Mouse (Mus musculus): ENCODE results near the gene Mpl. TPM values are rescaled to one million over a fixed set of nuclear protein-coding genes. Genes with fewer than 3 reads are reported as not detected.

Mpl gene
- polyA plus RNA-seq, 1 experiment: not detected

DNA sequence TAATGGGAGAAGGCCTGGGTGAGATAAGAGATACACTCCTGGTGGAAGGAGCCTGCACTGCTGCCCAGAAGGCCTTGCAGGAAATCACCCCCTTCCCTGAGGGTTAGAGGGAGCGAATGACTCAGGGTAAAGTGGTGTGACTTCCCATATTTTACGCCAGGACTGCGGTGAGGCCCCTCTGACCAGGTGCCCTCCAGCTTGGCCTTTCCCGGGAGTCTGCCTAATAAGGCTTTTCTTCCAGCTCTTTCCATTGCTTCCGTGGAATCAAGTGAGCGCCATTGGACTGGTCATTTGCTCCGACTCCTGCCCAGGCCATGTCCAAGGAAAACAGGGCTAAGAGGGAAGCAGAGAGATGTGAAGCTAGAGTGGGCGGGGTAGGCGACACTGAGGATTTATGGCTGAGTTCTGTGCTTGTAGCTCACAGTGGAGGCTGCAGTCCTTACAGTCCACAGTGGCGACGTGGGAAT, 8.4 kb upstream of the Mpl start:
- H3K79me2 ChIP-seq (ENCODE audit: control insufficient read depth, insufficient read depth): no peaks in the 10 kb centered on the region
- no peak for TF ChIP-seq POLR2A (IDR thresholded peaks at IDR 0.05; ENCODE audit: insufficient read length, low read depth)
- no peak for TF ChIP-seq MYOD1 (IDR thresholded peaks at IDR 0.05; ENCODE audit: control insufficient read depth in 1 of 3, insufficient read length in 2 of 3, low read depth in 2 of 3)
- no peak for TF ChIP-seq MYOG (IDR thresholded peaks at IDR 0.05; ENCODE audit: control insufficient read depth in 1 of 3, insufficient read depth in 1 of 3, insufficient read length in 2 of 3, low read depth in 2 of 3)
- no peak for TF ChIP-seq CEBPB (IDR thresholded peaks at IDR 0.05; ENCODE audit: insufficient read depth, poor library complexity, severe bottlenecking)
- TF ChIP-seq USF1 (IDR thresholded peaks at IDR 0.05; ENCODE audit: low read depth): no peak
- no peak for TF ChIP-seq E2F4 (IDR thresholded peaks at IDR 0.05; ENCODE audit: insufficient read depth)
- TF ChIP-seq POLR2AphosphoS2 (IDR thresholded peaks at IDR 0.05; ENCODE audit: insufficient read length, low read depth): no peak
- TF ChIP-seq SRF (IDR thresholded peaks at IDR 0.05; ENCODE audit: control insufficient read depth, insufficient read length, low read depth): no peak
- TF ChIP-seq TCF3 (IDR thresholded peaks at IDR 0.05; ENCODE audit: insufficient read length, low read depth): no peak
- no peak for TF ChIP-seq TCF12 (IDR thresholded peaks at IDR 0.05; ENCODE audit: insufficient read depth, poor library complexity, severe bottlenecking)
- no peak for TF ChIP-seq MAX (IDR thresholded peaks at IDR 0.05; ENCODE audit: low read depth)
- no peak overlapping the region for H3ac ChIP-seq (ENCODE audit: control insufficient read depth, insufficient read length)
- H3K36me3 ChIP-seq (ENCODE audit: control insufficient read depth, insufficient read depth): no peaks in the 10 kb centered on the region
- no peak overlapping the region for H3K4me2 ChIP-seq (ENCODE audit: low read depth)
- peaks cover 47% of the 10 kb centered on the region for H3K27me3 ChIP-seq (ENCODE audit: control insufficient read depth, insufficient read depth, insufficient read length)
- H3K4me3 ChIP-seq: no peak overlapping the region

- peaks cover 42% of the 10 kb centered on the region for H3K27me3 ChIP-seq (ENCODE audit: control insufficient read depth, insufficient read depth, insufficient read length)
- no peak overlapping the region for H3K4me2 ChIP-seq (ENCODE audit: low read depth)
- H3K4me3 ChIP-seq: no peak overlapping the region
- H3K79me2 ChIP-seq (ENCODE audit: control insufficient read depth, insufficient read depth): no peaks in the 10 kb centered on the region
- H3ac ChIP-seq (ENCODE audit: control insufficient read depth, insufficient read length): no peak overlapping the region
- H3K36me3 ChIP-seq (ENCODE audit: control insufficient read depth, insufficient read depth): no peaks in the 10 kb centered on the region
- TF ChIP-seq TCF12 (IDR thresholded peaks at IDR 0.05; ENCODE audit: insufficient read depth, poor library complexity, severe bottlenecking): no peak
- TF ChIP-seq MAX (IDR thresholded peaks at IDR 0.05; ENCODE audit: low read depth): no peak
- TF ChIP-seq MYOG (IDR thresholded peaks at IDR 0.05; ENCODE audit: control insufficient read depth in 1 of 3, insufficient read depth in 1 of 3, insufficient read length in 2 of 3, low read depth in 2 of 3): no peak
- TF ChIP-seq USF1 (IDR thresholded peaks at IDR 0.05; ENCODE audit: low read depth): no peak
- no peak for TF ChIP-seq POLR2A (IDR thresholded peaks at IDR 0.05; ENCODE audit: insufficient read length, low read depth)
- TF ChIP-seq REST (IDR thresholded peaks at IDR 0.05; ENCODE audit: insufficient read depth, insufficient read length): no peak
- TF ChIP-seq CEBPB (IDR thresholded peaks at IDR 0.05; ENCODE audit: insufficient read depth, poor library complexity, severe bottlenecking): no peak
- no peak for TF ChIP-seq E2F4 (IDR thresholded peaks at IDR 0.05; ENCODE audit: insufficient read depth)
- no peak for TF ChIP-seq SRF (IDR thresholded peaks at IDR 0.05; ENCODE audit: control insufficient read depth, insufficient read length, low read depth)
- TF ChIP-seq TCF3 (IDR thresholded peaks at IDR 0.05; ENCODE audit: insufficient read length, low read depth): no peak
- TF ChIP-seq MYOD1 (IDR thresholded peaks at IDR 0.05; ENCODE audit: control insufficient read depth in 1 of 3, insufficient read length in 2 of 3, low read depth in 2 of 3): no peak
- no peak for TF ChIP-seq POLR2AphosphoS2 (IDR thresholded peaks at IDR 0.05; ENCODE audit: insufficient read length, low read depth)
These were observed 7.6 kb upstream of the Mpl start for GRCm38 (mm10) chr4:118464956-118465355.

DNA sequence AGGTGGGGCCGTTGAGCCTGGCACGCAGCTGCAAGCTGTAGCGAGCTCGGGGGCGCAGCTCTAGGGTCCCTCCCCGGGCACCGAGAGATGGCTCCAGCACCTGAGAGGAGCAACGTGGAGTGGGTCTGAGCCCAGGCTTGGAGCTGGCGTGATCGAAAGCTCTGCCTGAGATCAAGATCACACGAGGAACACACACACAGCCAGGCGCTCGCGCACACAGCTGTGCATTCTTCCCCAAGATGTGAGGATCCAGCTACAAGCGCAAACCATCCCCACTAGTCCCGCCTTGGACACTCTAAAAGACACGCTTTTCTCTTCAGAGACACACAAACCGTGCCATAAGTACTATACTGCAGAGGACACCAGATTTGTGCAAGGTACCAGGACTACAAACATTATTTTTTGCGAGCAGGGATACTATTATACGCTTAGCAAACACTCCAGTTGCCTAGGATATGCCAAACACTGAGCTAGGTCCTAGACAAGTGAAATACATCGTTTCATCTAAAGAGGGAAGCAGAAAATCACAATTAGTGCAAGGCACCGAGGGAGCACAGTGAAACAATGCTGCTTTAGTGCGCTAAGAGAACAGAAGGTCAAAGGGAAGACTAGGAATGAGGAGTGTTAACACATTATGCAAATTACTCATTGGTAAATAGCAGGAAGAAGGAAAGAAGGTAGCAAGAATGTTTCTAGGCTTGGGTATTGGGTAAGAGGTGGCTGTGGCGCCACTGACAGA, 10.7 kb downstream of the Mpl start:
- no peaks in the 10 kb centered on the region for H3K36me3 ChIP-seq (ENCODE audit: control insufficient read depth, insufficient read depth)
- H3K79me2 ChIP-seq (ENCODE audit: control insufficient read depth, insufficient read depth): no peaks in the 10 kb centered on the region
- no peak overlapping the region for H3K4me3 ChIP-seq
- no peak overlapping the region for H3ac ChIP-seq (ENCODE audit: control insufficient read depth, insufficient read length)
- peaks cover 29% of the 10 kb centered on the region for H3K27me3 ChIP-seq (ENCODE audit: control insufficient read depth, insufficient read depth, insufficient read length)
- no peak for TF ChIP-seq TCF12 (IDR thresholded peaks at IDR 0.05; ENCODE audit: insufficient read depth, poor library complexity, severe bottlenecking)
- H3K4me2 ChIP-seq (ENCODE audit: low read depth): peak overlapping the region; percentile 50

DNA sequence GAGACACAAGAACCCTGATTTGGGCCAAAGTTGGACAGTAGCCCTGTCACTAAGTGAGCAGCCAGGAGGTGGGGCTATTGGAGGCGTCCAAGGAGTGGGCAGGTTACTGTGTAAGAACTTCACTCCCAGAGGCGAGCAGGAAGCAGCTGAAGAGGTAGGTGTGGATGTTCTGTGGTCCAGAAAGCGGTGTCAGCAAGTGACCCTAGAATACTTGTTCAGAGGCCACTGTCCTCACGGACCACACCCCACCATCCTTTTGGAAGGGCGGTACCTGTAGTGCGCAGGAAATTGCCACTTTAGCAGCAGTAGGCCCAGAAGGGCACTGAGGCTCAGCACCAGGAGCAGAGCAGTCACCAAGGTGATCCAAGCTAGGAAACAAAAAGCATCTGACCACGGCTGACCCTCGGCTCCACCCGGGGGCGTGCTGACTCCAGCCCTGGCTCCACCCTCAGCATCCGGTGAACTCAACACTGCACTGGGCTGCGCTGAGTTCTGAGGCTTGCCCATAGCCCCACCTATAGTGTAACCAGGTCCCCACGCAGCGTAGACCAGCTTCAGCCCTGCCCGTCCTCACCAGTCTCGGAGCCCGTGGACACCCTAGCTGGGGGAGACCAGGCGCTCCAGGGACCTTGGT, 11.4 kb downstream of the Mpl start:
- H3K79me2 ChIP-seq (ENCODE audit: control insufficient read depth, insufficient read depth): no peaks in the 10 kb centered on the region
- no peak overlapping the region for H3K4me3 ChIP-seq
- TF ChIP-seq TCF3 (IDR thresholded peaks at IDR 0.05; ENCODE audit: insufficient read length, low read depth) (no peak), MYOD1 (IDR thresholded peaks at IDR 0.05; ENCODE audit: control insufficient read depth in 1 of 3, insufficient read length in 2 of 3, low read depth in 2 of 3) (no peak), POLR2AphosphoS2 (IDR thresholded peaks at IDR 0.05; ENCODE audit: insufficient read length, low read depth) (no peak)
- H3K27me3 ChIP-seq (ENCODE audit: control insufficient read depth, insufficient read depth, insufficient read length): peaks cover 28% of the 10 kb centered on the region
- no peak overlapping the region for H3ac ChIP-seq (ENCODE audit: control insufficient read depth, insufficient read length)
- peak overlapping the region; percentile 50 for H3K4me2 ChIP-seq (ENCODE audit: low read depth)
- no peaks in the 10 kb centered on the region for H3K36me3 ChIP-seq (ENCODE audit: control insufficient read depth, insufficient read depth)

DNA sequence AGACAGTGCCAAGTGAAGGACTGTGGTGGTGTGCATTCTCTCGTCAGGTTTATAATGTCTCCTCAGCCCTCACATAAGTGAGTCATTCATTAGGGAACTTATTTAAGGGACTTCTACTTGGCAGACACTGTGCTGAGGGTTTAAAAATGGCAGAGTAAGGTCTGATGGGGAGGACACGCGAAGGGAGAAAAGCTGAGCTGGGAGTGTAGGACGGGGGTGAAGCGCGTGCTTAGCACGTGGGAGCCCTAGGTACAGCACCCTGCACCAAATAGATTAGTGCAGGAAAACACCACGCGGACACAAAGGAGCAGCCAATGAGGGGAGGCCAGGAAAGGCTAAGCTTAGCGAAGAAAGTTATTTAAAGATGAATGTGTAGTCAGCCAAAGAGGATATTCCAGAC, 12.2 kb downstream of the Mpl start:
- Histone ChIP-seq H3K36me3 (ENCODE audit: control insufficient read depth, insufficient read depth) (no peaks in the 10 kb centered on the region), H3K4me3 (no peak overlapping the region), H3K27me3 (ENCODE audit: control insufficient read depth, insufficient read depth, insufficient read length) (peaks cover 20% of the 10 kb centered on the region), H3ac (ENCODE audit: control insufficient read depth, insufficient read length) (no peak overlapping the region), H3K79me2 (ENCODE audit: control insufficient read depth, insufficient read depth) (no peaks in the 10 kb centered on the region), H3K4me2 (ENCODE audit: low read depth) (no peak overlapping the region)
- no peak for TF ChIP-seq TCF12 (IDR thresholded peaks at IDR 0.05; ENCODE audit: insufficient read depth, poor library complexity, severe bottlenecking)

Data from myocyte (in vitro differentiated cells).